Mouse (Mus musculus) left cerebral cortex, postnatal 4 days (tissue): ENCODE results near the gene Tmed6. TPM values are rescaled to one million over a fixed set of nuclear protein-coding genes. Genes with fewer than 3 reads are reported as not detected.
A peak's percentile ranks its signal among the peaks of the same experiment; 100 is the strongest.
"Not testable (repeated sequence)": the region's sequence is repeated elsewhere in the genome, so short reads cannot be mapped to it uniquely, and the experiment has no call there.

Source experiments
- DNase-seq: peaks from one replicate; pipeline ENCODE4 v3.0.0-alpha.2; 2022
- intact Hi-C: fragments of 180-260 bp; cut with DNase I; formaldehyde crosslinking; loops from one replicate; pipeline ENCODE4 v1.15.1; 2025
- total RNA-seq, 2 experiments: library from RNA; stranded (reverse); gene quantifications; 2 replicates each; pipeline ENCODE4 v1.2.3; 2021

Gene Tmed6
- total RNA-seq, 2 experiments from 2014 or later: not detected

- intact Hi-C loops: no loop called here
- no peak for DNase-seq
Observed at GRCm38 (mm10) chr8:107076239-107076888, 10.9 kb upstream of the Tmed6 start.

DNA sequence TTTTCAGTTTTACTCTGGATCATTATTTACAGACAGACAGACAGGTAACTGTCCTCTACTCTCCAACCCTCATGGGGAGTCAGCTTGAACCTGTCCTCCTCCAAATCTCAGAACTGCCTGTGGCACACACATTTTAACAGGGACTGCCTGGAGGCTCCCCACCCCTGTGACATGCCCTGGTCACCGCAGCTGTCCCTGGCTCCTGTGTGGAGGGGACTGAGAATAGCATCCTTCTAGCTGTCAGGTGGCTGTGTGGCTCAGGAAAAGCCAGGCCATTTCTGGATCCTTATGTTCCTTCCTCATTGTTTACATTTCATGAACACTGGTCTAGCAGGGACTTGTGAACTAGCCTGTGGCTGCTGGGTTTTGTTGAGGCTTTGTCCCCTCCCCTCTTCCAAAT lies 8.7 kb upstream of the Tmed6 start:
- no peak for DNase-seq
- intact Hi-C loops: no loop called here

DNA sequence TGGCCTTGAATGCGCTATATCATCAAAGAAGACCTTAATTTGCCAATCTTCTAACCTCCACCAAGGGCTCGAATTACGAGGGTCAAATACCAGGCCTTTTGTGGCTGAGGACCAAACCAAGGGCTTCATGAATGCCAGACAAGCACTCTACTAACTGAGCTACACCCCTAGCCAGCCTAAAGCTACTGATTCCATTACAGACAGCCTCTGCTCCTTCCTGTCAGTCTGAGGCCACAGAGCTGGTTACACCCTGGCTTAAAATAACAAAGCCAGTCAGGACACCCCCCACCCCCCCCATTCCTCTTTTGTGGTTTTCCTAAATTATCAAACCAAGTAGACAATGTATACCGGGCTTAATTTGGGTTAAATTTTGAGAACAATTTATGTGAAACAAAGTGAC lies 8.3 kb upstream of the Tmed6 start:
- DNase-seq: no peak
- intact Hi-C loops: no loop called here

DNA sequence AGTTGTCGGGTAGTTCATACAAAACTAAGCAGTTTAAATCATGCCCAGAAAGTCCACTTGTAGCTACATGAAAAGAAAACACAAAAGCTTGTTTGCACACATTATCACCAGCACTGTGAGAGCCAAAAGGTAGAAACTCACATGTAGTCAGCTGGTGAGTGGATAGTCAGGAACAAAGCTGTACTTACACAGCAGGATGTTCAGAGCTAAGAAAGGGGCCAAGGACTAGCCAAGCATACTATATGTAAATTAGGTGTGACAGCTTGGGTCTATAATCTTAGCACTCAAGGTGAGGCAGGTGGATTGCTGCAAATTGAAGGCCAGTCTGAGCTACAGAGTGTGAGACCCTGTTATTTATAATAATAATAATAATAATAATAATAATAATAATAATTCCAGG lies 2.8 kb downstream of the Tmed6 start:
- intact Hi-C loops: no loop called here
- DNase-seq: no peak

DNA sequence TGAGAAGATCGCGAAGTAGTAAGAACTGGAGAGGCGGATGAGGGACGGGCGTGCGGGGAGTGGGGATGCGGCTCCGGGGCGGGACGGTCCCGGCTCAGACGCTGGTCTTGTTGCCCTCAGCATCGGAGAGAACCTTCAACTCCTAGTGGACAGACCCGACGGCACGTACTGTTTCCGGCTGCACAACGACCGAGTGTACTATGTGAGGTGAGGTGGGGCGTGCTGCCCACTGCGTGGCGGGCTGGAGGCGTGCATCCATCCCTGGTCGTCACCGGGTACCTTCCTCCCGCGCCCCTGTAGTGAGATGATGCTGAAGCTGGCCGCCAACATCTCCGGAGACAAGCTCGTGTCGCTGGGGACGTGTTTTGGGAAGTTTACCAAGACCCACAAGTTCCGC lies 8.5 kb downstream of the Tmed6 start:
- peak; percentile 27 for DNase-seq
- intact Hi-C loops: no loop called here

GRCm38 (mm10) chr8:107056076-107056972 lies 9.1 kb downstream of the Tmed6 start, which contains the start of the genes Cog8 and Nip7:
Gene Cog8 (minus strand): TSS chr8:107056689.
Gene Nip7 (plus strand): TSS chr8:107056877.
- peak; percentile 96 for DNase-seq
- intact Hi-C loops: no loop called here

DNA sequence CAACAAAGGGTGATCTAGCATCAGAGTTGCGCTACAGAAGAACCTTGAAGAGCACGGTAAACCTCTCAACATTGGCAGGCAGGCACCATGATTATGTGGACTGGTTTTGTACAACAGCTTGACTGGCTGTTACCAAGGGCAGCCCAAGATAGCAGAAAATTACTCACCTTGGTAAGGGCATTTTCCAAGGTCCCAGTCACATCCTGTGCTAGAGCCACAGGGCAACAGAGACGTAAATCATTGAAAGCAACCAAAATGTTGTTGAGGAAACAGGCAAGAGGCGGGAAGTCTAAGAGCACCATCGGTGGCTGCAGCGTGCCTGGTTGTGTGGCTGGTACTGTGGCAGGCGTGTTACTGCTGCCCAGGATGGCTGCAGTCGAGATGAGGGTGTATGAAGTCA lies 13.4 kb downstream of the Tmed6 start:
- intact Hi-C loops: no loop called here
- DNase-seq: no peak

DNA sequence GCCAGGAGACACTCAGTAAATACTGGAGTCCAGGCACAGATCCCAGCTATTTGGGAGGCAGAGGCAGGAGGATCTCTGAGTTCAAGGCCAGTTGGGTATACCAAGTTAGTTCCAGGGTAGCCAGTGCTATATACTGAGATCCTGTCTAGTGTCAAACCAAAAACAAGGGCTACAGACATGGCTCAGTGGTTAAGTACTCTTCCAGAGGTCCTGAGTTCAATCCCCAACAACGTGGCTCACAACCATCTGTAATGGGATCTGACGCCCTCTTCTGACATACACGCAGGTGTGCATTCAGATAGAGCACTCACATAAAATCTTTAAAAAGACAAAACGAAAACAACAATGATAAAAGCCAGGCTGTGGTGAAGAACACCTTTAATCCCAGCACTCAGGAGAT lies 16.0 kb downstream of the Tmed6 start:
- no peak for DNase-seq
- intact Hi-C loops: no loop called here

- peak; percentile 82 for DNase-seq
- intact Hi-C loops: no loop called here
Observed at GRCm38 (mm10) chr8:107048061-107048941, 17.1 kb downstream of the Tmed6 start, which contains the start of gene Pdf. Gene Pdf (minus strand): TSS chr8:107048614.

- DNase-seq: no peak
- intact Hi-C loops: no loop called here
Observed at GRCm38 (mm10) chr8:107046976-107047375, 18.5 kb downstream of the Tmed6 start.

DNA sequence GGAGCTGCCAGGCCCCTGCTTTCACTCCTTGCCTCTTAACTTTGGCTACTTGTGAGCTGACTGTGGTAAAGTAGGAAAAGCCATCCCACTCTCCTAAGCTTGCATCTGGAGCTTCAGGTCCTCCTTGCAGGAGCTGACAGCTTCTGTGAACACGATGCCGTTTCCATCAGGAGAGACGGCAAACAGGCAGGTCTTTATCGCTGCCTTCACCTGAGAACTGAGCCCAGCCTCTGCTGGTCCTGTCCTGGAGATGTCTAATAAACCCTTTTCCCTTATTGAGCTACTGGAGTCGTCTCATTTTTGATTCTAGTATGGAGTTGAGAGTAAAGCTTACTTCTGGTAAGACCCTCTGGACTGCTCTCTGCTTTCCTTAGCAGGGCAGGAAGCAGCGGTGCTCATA lies 20.0 kb downstream of the Tmed6 start:
- no peak for DNase-seq
- intact Hi-C loops: no loop called here

DNA sequence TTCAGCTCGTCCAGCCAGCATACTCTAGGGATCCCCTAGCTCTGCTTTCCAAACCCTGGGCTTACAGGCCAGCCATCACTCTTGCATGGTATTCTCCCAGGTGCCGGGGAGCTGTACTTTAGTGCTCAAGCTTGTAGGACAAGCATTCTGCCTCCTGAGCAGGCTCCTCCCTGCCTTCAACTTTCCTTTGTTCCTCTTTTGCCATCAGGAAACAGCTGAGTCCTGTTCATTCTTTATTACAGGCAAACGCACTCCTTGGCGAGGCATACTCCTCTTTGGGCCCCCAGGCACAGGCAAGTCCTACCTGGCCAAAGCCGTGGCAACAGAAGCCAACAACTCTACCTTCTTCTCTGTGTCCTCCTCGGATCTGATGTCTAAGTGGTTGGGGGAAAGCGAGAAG lies 24.8 kb downstream of the Tmed6 start:
- DNase-seq: no peak
- intact Hi-C loops: no loop called here

DNA sequence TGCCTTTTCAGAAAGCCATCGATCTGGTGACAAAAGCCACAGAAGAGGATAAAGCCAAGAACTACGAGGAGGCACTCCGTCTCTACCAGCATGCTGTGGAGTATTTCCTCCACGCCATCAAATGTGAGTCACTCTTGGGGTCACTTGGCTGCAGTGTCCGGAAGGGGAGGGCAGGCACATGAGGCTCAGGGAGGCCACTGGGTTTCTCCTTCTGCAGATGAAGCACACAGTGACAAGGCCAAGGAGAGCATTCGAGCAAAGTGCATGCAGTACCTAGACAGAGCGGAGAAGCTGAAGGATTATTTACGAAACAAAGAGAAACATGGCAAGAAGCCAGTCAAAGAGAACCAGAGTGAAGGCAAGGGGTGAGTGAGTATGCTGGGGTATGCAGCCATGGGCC lies 28.8 kb downstream of the Tmed6 start:
- intact Hi-C loops: no loop called here
- no peak for DNase-seq

GRCm38 (mm10) chr8:107035641-107036040 lies 29.8 kb downstream of the Tmed6 start:
- DNase-seq: peak; percentile 11
- intact Hi-C loops: no loop called here

DNA sequence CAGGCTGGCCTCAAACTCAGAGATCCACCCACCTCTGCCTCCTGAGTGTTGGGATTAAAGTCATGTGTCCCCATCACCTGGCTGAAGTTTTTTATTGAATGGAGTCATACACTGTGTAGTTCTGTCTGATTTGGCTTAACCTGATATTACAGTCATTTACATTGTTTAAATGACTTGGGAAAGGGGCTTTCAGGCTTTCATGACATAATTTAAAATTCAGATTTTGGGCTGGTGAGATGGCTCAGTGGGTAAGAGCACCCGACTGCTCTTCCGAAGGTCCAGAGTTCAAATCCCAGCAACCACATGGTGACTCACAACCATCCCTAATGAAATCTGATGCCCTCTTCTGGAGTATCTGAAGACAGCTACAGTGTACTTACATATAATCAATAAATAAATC lies 31.8 kb downstream of the Tmed6 start:
- intact Hi-C loops, DNase-seq: not testable (repeated sequence)

DNA sequence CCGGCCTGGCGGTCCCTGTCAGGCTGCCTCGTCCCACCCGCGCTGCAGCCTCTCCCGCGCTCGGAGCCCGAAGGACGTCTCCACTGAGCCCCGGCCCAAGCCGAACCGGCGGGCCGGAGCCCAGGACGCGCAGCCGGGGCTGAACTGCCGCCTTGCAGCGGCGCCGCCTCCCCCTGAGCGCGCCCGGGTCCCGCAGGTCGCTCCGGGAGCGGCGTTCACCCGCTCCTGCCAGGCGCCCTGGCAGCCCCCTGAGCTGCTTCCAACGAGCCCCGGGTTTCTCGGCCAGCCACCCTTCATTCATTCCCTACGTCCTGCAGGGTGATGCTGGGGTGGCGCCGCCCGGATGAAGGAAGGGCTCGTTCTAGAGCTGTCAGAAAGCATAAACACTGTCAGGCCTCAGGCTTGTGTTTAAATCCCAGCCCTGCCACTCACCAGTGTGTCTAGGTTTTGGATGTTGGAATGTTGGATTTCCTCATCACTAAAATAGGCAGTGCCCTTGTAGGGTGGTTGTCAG lies 33.8 kb downstream of the Tmed6 start:
- DNase-seq: no peak
- intact Hi-C loops: no loop called here

DNA sequence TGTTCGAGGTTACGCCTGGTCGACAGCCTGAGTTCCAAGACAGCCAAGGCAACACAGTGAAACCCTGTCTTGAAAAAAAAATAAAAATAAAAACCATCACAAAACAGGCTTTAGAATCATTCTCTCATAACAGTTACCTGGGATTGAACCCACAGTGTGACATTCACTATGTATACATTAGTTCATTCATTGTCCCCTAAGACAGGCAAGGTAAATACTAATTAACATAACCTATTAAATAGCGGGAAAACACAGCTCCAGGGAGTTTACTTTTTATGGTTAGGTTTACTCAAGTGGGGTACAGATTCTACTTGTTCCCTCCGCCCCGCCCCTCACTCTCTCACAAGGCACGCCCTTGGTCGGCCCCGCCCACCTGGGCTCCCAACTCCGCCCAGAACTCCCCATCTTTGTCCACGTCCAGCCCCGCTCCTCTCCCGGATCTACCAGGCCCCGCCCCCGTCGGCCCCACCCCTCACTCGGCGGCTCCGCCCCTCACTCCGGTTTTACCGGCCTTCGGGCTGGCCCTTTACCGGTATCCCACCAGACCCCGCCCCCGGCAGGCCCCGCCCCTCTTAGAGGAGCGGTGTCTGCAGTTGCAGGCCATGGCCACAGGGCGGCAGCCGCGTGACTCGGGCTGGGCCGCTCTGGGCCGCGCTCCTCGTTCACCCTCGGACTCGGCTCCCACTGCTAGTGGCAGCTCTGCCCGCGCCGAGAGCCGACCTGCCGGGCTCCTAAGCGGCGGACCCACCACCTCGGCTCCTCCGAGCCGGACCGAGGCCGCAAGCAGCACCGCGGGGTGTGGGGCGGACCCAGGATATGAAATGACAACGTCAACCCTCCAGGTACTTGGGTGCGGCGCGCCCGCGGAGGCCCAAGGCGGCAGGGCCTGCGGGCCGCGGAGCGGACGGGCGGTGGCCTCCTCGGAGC lies 34.5 kb downstream of the Tmed6 start, which contains the start of gene Vps4a:
TSS of gene Vps4a (plus strand) at position 573 of the 927 bp plus-strand sequence.
- intact Hi-C loops: no loop called here

DNA sequence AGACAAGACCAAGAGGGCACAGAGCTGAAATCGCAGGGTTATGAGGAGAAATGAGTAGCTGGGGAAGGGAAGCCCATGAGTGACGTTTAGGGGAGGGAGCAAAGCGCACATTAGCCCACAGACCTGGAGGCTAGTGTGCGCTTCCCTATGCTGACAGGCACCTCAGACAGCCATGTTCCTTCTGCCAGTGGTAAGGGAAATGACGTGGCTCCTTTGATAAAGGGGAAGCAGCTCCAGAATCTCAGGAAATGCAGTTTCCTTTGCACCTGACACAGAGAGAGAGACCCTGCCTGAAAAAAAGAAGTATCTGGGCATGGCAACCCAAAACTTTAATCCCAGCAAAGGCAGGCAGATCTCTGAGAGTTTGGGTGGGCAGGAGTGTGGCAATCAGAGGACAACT lies 35.4 kb downstream of the Tmed6 start:
- intact Hi-C loops: no loop called here
- no peak for DNase-seq

More for the DNA sequence above, 34.5 kb downstream of the Tmed6 start, which contains the start of gene Vps4a:
- peak; percentile 97 for DNase-seq

GRCm38 (mm10) chr8:107029310-107029709 lies 36.1 kb downstream of the Tmed6 start:
- intact Hi-C loops: no loop called here
- DNase-seq: no peak

- intact Hi-C loops: no loop called here
- no peak for DNase-seq
Observed at GRCm38 (mm10) chr8:107023479-107023878, 42.0 kb downstream of the Tmed6 start.
